Mouse (Mus musculus): ENCODE data around the gene Epha8. TPM values are rescaled to one million over a fixed set of nuclear protein-coding genes. Genes with fewer than 3 reads are reported as not detected.

Gene Epha8
- total RNA-seq, 2 experiments from 2014 or later = 0.10 to 0.22 TPM

DNA sequence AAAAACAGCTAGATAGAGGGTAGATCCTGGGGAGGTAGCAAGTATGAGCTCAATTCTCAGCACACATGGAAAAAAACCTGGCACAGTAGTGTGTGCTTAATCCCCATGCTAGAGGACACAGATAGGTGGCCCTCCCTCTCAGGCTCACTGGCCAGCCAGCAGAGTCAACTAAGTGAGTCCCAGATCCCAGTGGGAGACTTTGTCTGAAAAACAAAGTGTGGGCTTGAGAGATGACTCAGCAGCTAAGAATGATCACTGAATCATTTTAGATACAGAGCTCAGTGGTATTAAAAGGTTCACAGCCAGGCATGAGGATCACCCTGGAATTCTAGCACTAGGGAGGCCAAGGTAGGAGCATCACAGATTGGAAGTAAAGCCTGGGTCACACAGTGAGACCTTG is 48.8 kb downstream of the Epha8 start:
- no peak for DNase-seq (ENCODE audit: low spot score in 2 of 2)

DNA sequence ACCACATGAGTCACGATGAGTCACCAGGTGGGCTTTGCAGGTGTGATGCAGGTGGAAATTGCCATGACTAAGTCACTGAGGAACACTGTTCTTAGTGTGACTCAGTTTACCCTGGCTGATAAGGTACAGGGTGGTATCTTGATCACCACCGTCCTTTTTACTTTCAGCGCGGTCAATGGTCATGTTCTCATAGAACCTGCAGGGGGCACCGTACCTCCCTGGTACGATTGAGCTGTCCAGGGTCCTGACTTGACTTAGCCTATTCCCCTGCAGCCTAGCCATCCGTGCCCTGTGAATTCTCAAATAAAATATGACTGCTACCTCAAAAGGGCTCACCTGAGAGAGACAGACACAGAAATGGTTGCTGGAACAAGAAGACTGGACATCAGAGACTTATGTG is 49.6 kb downstream of the Epha8 start:
- peak in 1 of 2 experiments; percentile 60 for DNase-seq (ENCODE audit: low spot score in 2 of 2)

DNA sequence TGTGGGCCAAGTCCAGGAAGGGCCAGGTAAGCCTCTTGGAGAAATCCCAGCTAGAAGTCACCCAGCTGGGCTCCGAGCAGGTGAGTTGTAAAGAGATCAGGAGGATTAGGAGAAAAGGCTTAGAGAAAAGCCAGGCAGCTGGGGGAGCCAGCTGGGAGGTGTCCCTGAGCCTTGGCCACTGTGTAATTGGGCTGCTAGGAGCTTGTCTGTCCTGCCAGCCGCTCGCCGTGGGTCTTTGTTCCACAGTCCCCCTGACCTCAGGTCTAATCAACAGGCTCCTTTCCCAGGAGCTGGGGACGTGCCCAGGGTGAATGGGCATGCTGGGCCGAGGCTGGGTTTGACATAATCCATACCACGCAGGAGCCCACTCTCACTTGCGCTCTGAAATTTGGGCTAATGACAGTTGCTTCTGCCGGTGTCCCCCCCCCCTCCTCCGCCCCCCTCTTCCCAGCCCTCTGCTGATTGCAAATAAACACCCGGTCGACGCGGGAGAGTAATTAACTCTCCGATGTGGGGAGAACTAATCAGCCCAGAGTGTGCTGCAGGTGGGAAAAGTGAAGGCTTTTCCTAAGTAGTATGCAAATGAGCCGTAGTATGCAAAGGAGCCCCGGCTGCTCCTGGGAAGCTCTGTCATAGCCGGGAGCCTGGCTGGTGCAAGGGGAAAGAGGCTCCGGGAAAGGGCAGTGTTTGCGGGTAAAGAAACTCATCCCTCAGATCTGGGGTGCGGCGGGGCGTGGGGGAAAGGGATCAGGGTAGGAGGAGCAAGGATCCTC is 51.7 kb downstream of the Epha8 start:
- no peak for DNase-seq (ENCODE audit: low spot score in 2 of 2)

DNA sequence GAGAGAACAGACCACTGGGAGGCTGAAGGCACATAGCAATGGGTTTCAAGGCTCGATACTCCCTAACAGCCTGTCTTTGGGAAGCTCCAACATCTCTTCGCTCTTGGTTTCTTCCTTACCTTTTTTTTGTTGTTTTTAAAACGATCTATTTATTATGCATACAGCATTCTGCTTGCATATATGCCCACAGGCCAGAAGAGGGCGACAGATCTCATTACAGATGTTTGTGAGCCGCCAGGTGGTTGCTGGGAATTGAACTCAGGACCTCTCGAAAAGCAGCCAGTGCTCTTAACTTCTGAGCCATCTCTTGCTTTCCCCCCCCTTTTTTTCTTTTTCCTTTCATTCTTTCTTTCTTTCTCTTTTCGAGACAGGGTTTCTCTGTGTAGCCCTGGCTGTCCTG is 57.5 kb downstream of the Epha8 start:
- no peak for DNase-seq (ENCODE audit: low spot score in 2 of 2)

DNA sequence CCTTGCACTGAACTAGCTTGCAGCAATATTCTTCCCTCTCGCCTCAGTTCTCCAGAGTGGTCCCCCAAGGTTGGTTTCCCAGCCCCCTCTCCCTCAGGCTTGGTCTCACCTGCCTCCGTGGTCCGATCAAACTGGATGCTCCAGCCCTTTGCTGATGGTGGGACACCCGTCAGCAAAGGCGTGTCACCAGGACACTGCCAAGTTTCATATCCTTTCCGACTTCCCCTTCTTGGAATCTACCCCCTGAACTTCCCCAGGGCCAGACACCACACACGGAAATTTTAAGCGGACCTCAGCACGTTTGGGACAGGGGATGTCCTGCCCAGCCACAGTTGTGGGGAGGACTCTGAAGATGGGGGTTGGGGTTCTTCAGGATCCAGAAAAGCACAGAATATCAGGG is 58.0 kb downstream of the Epha8 start, which contains the start of gene C1qa:
C1qa (minus strand) TSS at position 167 of the 400 bp plus-strand sequence.
- DNase-seq (ENCODE audit: low spot score in 2 of 2) = no peak

DNA sequence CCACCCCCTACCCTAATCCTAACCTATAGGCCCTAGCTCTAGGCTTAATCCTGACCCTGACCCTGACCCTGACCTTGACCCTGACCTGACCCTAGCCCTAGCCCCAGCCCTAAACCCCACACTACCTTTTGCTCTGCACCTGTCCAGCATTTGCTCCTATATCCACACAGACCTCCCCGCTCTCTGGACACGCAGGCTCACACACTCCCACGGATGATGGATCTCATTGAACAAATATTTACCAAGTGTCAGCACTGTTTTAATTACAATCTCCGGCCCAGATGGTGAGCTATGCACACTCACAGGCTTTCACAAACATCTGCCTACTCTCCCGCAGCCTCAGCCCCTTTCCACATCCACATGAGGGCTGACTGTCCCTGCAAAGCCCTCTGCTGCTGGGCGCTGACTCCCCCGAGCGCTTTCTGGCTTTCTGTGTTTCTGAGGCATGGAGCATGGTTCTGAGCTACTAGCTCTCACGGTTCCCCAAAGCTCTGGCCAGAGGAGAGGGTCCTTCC is 58.5 kb downstream of the Epha8 start:
- no peak for DNase-seq (ENCODE audit: low spot score in 2 of 2)

DNA sequence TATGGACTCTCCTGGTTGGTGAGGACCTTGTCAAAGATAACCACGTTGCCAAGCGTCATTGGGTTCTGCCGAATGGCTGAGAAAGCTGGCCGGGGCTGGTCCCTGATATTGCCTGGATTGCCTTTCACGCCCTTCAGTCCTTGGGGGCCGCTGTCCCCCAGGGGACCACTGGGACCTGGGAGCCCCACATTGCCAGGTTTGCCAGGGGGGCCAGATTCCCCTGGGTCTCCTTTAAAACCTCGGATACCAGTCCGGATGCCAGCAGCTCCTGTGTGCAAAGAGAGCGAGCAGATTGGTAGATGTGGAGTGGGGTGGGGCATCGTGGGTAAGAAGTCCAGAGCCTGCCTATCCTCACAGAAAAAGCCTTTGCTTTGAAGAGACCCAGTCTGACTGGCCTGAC is 60.2 kb downstream of the Epha8 start:
- no peak for DNase-seq (ENCODE audit: low spot score in 2 of 2)

DNA sequence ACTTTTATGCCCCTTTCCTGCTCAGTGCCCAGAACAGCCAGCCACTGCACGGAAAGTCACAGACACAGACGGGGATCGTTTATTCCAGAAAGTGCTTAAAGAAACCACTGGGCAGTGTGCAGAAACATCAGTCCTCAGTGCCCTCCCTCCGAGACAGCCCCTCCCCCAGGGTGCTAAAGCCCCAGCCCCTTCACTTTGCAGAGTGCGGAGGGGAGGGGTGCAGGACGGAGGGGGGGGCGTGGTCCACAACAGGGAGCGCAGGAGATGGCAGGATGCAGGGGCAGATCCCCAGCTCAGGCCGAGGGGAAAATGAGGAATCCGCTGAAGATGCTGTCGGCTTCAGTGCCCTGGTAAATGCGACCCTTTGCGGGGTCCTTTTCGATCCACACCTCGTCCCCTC is 60.8 kb downstream of the Epha8 start:
- no peak for DNase-seq (ENCODE audit: low spot score in 2 of 2)

DNA sequence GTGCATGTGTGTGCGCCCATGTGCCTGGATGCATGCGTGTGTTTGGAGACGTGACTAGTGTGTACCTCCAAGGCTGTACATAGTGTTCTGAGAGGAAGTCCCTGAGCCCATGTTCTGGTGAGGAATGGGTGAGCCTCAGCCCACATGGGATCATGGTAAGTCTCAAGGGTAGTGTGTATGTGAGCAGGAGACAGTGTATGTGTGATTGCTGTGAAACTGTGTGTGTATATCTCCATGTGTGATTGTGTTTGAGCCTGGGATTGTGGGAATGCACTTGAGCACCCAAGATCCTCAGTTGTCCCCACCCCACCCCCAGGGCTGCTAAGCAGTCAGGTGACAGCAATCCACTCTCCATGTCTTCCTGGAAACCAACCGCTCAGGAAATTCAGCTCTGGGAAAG is 61.8 kb downstream of the Epha8 start:
- DNase-seq (ENCODE audit: low spot score in 2 of 2) = no peak

DNA sequence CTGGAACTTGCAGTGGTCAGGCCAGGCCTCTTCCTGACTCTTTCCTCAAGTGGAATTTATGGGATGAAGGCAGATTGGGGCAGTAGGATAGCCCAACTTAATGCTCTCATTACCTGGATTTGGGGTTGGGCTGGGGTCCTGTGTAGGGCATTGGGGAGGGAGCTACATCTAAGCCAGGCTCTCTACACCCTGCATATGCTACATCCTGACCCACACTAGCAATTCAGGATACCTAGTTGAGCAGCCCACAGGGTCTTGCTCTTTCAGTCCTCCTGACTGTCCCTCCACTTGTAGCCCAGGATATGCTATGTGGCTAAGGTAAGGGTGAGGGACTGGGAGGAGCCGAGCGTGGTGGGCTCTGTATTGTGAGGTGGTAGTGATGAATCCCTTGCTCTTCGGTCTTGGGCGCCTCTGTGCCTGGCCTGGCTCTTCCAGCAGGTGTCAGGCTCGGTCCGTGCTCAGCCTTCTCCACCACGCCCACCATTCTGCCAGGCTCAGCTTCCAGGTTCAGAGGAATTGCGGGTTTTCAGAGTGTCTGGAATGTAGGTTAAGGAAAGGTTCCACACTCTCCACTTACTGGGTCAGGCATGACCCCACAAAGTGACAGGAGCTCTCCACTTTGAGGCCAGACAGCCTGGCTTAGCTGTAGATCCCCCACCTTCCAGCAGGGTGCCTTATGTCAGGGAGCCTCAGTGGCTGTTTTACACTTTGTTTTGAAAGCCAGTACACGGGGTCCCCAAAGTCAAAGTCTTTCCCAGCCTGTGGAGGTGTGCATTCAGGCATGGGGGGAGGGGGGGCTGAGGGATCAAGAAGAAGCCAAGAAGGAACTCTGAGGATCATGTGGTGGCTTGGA is 62.7 kb downstream of the Epha8 start:
- no peak for DNase-seq (ENCODE audit: low spot score in 2 of 2)

DNA sequence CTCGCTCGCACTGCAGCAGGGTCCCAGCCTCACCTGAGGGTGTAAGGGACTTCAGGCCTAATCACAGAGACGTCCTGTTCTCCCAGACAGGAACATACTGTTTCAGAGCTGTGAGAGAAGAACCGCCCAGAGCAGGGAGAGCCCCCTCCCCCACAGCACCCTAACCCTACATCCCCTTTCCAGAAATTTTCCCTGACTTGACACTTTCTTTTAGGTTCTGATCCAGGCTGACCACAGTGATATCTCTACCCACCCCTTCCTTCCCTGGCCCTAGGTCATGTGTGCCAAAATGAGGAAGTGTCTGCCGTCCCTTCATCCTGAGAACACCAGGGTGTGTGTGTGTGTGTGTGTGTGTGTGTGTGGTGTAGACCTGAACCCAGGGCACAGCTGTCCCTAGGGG is 63.8 kb downstream of the Epha8 start, which contains the start of gene C1qc:
C1qc (minus strand) TSS at position 255 of the 400 bp plus-strand sequence.
- no peak for DNase-seq (ENCODE audit: low spot score in 2 of 2)

DNA sequence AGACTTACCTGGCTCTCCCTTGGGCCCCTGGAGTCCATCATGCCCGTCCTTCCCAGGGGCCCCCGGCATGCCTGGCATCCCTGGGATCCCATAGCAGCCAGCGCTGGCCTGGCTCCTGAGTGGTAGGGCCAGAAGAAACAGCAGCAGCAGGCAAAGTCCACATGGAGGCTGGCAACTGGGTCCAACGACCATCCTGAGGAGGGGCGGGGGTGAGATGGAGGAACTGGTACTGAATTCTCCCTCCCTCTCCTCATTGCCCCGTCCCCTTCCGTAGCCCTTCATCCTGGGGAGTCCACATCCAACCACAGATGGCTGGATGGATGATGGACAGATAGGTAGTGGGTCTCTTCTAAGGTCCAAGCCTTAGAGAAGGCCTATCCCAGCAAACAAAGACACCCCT is 64.2 kb downstream of the Epha8 start:
- DNase-seq (ENCODE audit: low spot score in 2 of 2) = no peak

DNA sequence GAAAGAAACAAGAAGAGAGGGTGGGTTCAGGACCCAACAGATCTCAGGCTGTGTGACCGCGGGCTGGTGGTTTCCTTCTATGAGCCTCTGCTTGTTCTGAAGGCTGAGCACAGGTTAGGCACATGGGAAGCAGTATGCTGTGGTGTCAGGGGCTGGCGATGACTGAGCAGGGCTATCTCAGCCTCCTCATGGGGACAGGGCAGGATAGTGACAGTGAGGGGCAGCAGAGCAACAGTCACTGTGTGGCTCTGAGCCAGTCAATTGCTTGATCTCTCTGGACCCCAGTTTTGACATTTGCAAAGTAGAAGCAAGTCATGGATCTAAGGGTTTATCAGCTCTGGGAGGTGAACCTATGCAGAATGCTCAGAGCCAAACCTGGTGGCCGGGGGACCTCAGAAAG is 65.5 kb downstream of the Epha8 start:
- DNase-seq (ENCODE audit: low spot score in 2 of 2) = no peak

DNA sequence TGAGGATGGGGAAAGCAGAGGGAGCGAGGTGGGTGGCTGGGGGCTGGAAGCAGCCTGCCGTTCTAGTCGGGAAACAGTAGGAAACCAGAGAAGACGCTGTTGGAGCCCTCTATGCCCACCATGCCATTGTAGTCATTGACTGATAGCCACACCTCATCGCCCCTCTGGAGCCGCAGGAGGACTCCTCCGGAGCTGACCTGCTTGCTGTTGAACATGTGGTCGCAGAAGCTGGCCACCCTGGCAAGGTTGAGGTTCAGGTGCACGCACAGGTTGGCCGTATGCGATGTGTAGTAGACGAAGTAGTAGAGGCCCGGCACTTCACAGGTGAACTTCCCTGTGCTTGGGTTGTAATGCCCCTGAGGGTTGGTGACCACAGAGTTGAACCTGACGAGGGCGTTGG is 66.6 kb downstream of the Epha8 start:
- DNase-seq (ENCODE audit: low spot score in 2 of 2) = no peak

DNA sequence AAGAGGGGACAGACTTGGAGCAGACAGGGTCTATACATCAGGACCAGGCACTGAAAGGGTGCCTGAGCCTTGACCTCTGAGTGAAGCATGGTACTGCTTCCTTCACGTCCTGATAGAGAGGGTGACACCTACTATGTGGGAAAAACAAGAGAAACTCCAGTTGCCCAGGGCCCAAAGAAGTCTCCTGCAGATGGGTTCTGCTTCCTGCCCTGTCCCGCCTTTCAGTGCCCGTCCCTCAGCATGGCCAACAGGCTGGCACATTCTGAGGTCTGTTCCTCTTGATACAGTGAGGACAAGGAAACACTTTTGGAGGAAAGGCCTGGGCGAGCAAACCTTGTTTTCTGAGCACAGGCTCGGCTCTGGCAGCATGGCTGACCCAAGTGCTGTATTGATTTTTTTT is 68.9 kb downstream of the Epha8 start:
- DNase-seq (ENCODE audit: low spot score in 2 of 2) = no peak

DNA sequence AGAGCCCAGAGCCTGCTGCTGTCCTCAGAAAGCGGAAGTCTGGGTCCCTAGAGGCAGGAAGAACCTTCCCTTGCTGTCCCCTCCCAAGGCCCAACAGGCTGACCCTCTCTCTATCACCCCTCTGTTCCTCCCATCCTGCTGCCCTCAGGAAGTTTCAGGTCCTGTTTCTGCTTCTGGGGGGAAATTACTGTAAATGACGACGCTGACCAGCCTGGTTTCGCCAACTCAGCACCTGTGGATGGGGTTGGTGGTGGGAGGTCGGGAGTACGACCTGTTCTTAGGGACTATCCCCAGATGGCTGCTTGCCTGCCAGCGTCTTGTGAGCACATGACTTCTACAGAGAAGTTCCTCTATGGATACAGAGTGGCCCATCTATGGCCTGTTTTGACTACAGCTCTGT is 70.5 kb downstream of the Epha8 start, which contains the start of gene C1qb:
C1qb (minus strand) TSS at position 87 of the 400 bp plus-strand sequence.
- DNase-seq (ENCODE audit: low spot score in 2 of 2) = no peak

Other genes with a start within 250 kb of the Epha8 start
- 10 to 100 TPM; 16.9 to 22.8 TPM for gene Ephb2, start 120.8 kb downstream of the Epha8 start, total RNA-seq (2021)
- gene C1qb, start 70.6 kb downstream of the Epha8 start, total RNA-seq (2021) = 100 to 1,000 TPM in 1 of 2 experiments, 10 to 100 TPM in 1; 69.3 to 122 TPM
- 10 to 100 TPM; 53.3 to 99.1 TPM for gene C1qc, start 63.8 kb downstream of the Epha8 start, total RNA-seq (2021)
- 100 to 1,000 TPM in 1 of 2 experiments, 10 to 100 TPM in 1; 75.0 to 120 TPM for gene C1qa, start 58.0 kb downstream of the Epha8 start, total RNA-seq (2021)
- gene Zbtb40, start 92.0 kb upstream of the Epha8 start, total RNA-seq (2021) = 10 to 100 TPM; 14.6 to 15.2 TPM

Measured in adrenal gland, adult 18-20 months (tissue).